Mouse (Mus musculus): ENCODE measurements around the gene Arid1b.

Gene Arid1b

DNA sequence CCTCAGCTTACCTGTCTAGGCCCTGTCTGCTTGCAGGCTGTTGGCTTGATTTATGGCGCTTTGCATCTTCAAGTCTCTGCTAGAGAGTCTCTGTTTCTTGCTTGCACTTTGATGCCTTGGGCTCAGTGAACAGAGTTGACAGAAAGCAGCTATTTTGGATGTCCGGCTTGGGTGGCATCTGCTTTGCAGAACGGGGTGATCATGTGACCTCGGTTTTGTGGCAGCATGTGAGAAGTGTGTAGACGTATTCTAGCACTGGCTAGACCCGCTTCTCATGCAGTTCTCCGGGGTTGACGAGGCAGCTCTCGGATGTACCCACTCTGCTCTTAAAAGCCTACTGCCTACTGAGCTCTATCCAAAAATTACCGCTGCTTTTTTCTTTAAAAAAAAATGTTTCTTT, 22.9 kb downstream of the Arid1b start:
- no peak for DNase-seq (ENCODE audit: low read depth, low spot score)

GRCm38 (mm10) chr17:5021303-5022003, 27.3 kb downstream of the Arid1b start:
- no peak for DNase-seq (ENCODE audit: low read depth, low spot score)

GRCm38 (mm10) chr17:5022019-5022544, 27.9 kb downstream of the Arid1b start:
- DNase-seq (ENCODE audit: low read depth, low spot score): no peak

- DNase-seq (ENCODE audit: low read depth, low spot score): no peak
Measured at GRCm38 (mm10) chr17:5023745-5024144, 29.6 kb downstream of the Arid1b start.

DNA sequence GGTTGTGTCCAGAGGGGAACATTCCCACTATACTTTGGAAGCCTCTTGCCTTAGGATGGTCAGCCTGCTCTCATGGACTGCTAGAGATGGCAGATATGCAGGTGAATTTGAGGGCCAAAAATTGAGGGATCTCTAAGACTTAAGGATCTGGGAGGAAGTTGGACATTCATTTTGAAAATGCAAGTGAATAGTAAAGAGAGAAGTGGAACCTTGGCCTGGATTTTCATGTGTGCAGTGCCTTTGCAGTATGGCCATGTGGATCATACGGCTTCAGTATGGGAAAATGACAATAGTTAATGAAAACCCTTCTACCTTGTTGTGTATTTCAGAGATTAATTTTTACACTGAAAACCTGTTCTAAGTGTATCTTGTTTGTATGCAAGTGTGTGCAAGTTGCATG, 31.3 kb downstream of the Arid1b start:
- DNase-seq (ENCODE audit: low read depth, low spot score): no peak

GRCm38 (mm10) chr17:5026578-5026977, 32.4 kb downstream of the Arid1b start:
- DNase-seq (ENCODE audit: low read depth, low spot score): no peak

DNA sequence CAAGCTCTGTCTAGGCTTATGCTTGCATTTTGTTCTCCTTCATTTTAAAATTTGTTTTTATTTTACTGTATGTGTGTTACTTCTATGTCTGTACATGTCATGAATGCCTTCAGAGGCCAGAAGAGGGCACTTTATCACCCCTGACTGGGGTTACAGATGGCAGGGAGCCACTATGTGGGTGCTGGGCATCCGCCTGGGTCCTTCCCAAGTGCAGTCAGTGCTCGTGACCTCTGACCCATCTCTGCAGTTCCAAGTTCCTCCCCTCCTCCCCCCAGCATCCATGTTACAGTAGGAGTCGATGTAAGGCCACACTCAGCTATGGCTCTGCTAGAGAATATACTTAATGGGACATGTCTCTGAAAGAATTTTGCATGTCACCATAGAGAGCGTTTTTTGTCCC, 35.0 kb downstream of the Arid1b start:
- DNase-seq (ENCODE audit: low read depth, low spot score): no peak

- no peak for DNase-seq (ENCODE audit: low read depth, low spot score)
Measured at GRCm38 (mm10) chr17:5030290-5030689, 36.2 kb downstream of the Arid1b start.

DNA sequence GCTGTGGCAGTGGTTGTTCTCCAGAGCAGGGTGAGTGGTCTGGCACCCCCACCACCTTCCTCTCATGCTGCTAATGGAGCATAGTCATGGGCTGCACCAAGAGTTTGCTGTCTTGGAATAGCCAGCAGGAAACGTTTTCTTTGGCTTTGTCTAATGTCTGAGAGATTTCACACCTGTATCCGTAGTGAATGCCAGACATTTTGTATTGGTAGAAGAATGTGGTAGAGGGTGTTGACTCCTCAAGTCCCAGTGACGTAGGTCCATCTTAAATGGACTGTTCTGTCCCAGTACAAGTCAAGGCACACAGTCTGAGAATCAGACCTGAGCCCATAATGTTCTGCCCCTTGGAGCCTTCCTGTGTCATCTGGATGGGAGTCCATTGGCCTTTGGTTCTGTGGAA, 39.2 kb downstream of the Arid1b start:
- DNase-seq (ENCODE audit: low read depth, low spot score): no peak

DNA sequence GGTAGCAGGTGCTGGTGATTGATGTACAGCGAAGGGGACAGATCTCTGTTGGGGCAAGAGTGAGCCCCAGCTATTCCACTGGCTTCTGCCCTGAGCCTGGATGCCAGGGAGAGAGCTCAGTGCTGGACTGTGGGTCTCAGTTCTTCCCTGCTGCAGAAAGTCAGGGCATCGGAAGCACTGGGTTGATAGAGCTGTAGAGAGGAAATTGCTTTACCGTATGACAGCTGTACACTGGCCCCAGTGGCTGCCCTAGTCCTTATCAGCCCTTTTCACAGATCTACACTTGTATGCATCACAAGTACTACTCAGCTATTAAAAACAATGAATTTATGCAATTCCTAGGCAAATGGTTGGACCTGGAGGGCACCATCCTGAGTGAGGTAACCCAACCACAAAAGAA, 40.1 kb downstream of the Arid1b start:
- no peak for DNase-seq (ENCODE audit: low read depth, low spot score)

GRCm38 (mm10) chr17:5036200-5036835, 42.2 kb downstream of the Arid1b start:
- DNase-seq (ENCODE audit: low read depth, low spot score): no peak

DNA sequence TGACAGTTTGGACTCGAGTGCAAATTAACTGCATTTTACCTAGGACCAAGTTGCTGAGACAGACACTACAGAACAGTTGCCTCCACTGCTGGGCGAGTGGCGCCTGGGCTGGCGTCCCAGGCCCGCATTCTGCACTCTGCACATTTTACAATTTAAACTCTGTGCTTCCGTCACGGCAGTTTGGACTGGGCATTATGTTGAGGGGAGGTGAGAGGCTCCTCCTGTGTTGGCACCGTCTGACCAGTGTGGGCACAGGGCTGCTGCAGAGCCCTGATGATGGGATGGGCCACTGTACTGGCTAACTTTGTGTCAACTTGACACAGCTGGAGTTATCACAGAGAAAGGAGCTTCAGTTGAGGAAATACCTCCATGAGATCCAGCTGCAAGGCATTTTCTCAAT, 43.1 kb downstream of the Arid1b start:
- no peak for DNase-seq (ENCODE audit: low read depth, low spot score)

GRCm38 (mm10) chr17:5039826-5040225, 45.7 kb downstream of the Arid1b start:
- no peak for DNase-seq (ENCODE audit: low read depth, low spot score)

GRCm38 (mm10) chr17:5043871-5044270, 49.7 kb downstream of the Arid1b start:
- DNase-seq (ENCODE audit: low read depth, low spot score): no peak

DNA sequence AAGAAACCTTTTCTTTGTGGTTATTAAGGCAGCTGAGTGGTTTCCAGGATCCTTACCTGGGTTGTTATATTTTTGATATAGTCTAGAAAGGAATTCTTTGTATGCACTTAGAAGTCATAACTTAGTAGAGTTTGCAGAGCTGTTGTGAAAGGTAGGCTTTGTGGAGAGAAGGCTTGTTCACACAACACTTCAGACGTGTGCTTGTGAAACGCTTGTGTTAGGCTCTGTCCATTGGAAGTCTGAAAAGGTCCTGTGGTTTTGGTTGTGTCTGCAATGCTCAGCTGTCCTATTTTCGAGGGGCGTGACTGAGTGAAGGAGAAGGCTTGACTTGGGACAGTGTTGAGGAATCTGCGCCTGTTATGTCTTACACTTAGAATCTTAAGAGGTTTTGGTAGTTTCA, 51.5 kb downstream of the Arid1b start:
- DNase-seq (ENCODE audit: low read depth, low spot score): no peak

DNA sequence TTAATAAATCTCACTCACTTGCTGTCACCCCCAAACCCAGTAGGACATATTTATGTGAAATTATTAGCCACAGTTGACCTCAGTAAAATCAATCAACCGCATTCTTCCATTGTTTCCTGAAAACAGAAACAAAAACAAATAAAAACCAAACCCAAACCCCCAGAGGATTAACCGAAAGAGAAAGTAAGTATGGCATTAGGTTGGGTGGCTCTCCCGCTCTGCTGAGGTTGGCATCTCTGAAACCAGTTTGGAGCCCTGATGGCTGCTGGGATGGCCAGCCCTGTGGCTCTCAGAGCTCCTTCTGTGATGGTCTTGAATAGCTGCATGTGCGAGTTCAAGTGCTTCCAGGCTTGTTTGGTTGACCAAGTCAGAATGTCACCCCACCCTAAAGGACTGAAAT, 53.2 kb downstream of the Arid1b start:
- DNase-seq (ENCODE audit: low read depth, low spot score): no peak

GRCm38 (mm10) chr17:5050266-5050665, 56.1 kb downstream of the Arid1b start:
- no peak for DNase-seq (ENCODE audit: low read depth, low spot score)

DNA sequence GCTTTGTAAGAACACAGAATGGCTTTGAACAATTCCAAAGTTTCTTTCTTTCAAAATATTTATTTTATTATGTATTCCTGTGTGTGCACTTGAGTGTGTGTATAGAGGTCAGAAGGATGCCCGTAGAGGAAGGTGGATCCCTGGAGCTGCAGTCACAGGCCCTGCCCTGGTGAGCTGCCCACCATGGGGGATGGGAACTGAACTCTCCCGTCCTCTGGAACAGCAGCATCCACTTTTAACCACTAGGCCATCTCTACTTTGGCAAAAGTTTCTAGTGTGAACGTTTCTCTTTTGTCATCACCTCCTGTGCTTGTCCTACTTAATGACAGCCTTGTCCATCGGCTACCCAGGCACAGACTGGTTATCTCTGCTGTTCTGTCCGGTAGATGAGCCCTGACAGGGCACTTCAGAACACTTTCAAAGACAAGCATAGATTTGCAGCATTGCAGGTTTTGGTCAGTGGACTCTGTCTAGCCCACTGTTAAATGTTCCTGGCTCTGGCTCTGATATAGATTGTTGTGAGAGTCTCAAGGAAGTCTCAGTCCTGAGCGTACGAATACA, 56.9 kb downstream of the Arid1b start:
- DNase-seq (ENCODE audit: low read depth, low spot score): no peak

GRCm38 (mm10) chr17:5052091-5052799, 58.1 kb downstream of the Arid1b start:
- no peak for DNase-seq (ENCODE audit: low read depth, low spot score)

- no peak for DNase-seq (ENCODE audit: low read depth, low spot score)
Measured at GRCm38 (mm10) chr17:5052800-5053179, 58.7 kb downstream of the Arid1b start.

- no peak for DNase-seq (ENCODE audit: low read depth, low spot score)
Measured at GRCm38 (mm10) chr17:5053201-5053600, 59.1 kb downstream of the Arid1b start.

- no peak for DNase-seq (ENCODE audit: low read depth, low spot score)
Measured at GRCm38 (mm10) chr17:5055412-5055811, 61.3 kb downstream of the Arid1b start.
